Mouse (Mus musculus): ENCODE results near the gene E130208F15Rik.

GRCm38 (mm10) chr7:30333436-30333835 is 11.9 kb downstream of the E130208F15Rik start:
- TF ChIP-seq CTCF (IDR thresholded peaks at IDR 0.05; ENCODE audit: control insufficient read depth, insufficient read depth, insufficient replicate concordance, low read depth, low read length) = no peak
- TF ChIP-seq POLR2A (IDR thresholded peaks at IDR 0.05; ENCODE audit: control insufficient read depth, low read depth, low read length) = no peak
